Mouse (Mus musculus) brain, embryonic 14.5 days (tissue): Measurements from ENCODE around the gene Ndc1. TPM values are rescaled to one million over a fixed set of nuclear protein-coding genes. Genes with fewer than 3 reads are reported as not detected.

Experiments
- DNase-seq: peaks from one replicate; pipeline ENCODE4 v3.0.0-alpha.2; 2011; ENCODE audit warnings: low read depth
- CTCF ChIP-seq: fragments of 200-500 bp; IDR thresholded peaks from 2 replicates; pipeline ENCODE4 v1.5.1; 2012; ENCODE audit warnings: inconsistent platforms, mild to moderate bottlenecking, moderate library complexity, borderline replicate concordance; ENCODE audit not compliant: insufficient read depth, insufficient read length; ENCODE audit errors: extremely low read depth
- POLR2A ChIP-seq: fragments of 200-500 bp; IDR thresholded peaks from 2 replicates; pipeline ENCODE4 v1.6.1; 2012; ENCODE audit warnings: mild to moderate bottlenecking, inconsistent platforms, borderline replicate concordance; ENCODE audit not compliant: poor library complexity, insufficient read depth, insufficient read length, severe bottlenecking; ENCODE audit errors: extremely low read depth
- polyA plus RNA-seq: library from polyadenylated mRNA; depleted of rRNA; stranded (reverse); fragments of >200 nt; gene quantifications from 2 replicates; pipeline ENCODE4 v1.2.3, GENCODE M21; 2012; rRNA removed

The Ndc1 gene
- polyA plus RNA-seq, 1 experiment = 20.2 TPM

DNA sequence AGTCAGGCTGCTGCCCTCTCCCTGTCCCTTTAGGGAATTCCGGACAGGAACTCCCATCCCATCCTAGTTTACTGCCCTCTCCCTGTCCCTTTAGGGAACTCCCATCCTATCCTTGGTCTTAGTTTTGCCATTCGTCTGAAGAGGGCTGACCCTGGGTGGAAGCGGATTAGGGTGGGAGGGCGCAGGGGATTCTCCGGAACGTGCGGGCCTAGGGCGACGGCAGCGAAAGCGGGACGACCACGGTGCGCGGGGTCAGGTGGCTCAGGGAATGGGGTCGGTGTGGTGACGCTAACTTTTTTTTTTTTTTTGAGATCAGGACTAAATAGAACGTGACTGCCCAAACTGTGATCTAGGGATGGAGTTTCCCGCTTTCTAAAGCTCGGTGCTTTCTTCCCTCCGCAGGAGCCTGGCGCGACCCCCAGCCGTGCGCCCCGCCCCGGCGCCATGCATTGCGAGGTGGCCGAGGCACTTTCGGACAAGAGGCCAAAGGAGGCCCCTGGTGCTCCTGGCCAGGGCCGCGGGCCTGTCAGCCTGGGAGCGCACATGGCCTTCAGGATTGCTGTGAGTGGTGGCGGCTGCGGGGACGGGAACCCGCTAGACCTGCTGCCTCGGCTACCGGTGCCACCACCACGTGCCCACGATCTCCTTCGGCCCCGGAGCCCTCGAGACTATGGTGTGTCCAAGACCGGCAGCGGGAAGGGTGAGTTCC is 67.8 kb downstream of the Ndc1 start:
- TF ChIP-seq POLR2A (no peak), CTCF (no peak)
- DNase-seq = no peak

DNA sequence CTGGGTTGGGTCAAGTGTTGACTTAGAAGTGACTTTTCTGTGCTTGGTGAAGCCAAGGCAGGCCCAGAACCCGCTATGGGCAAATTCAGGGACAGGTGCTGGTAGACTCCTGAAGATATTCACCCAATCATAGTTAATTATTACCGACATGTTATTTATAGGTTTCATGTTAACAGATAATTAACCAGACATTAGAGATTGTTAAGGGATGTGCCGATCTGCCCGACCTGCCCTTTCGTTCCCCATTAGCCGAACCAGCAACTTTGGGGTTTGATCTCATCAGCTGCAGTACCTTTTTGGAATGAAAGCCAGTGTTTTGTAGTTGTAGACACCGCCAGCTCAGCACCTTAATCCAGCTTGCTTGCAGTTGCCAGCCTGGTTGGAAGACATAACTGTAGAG is 68.9 kb downstream of the Ndc1 start:
- TF ChIP-seq CTCF (no peak), POLR2A (no peak)

DNA sequence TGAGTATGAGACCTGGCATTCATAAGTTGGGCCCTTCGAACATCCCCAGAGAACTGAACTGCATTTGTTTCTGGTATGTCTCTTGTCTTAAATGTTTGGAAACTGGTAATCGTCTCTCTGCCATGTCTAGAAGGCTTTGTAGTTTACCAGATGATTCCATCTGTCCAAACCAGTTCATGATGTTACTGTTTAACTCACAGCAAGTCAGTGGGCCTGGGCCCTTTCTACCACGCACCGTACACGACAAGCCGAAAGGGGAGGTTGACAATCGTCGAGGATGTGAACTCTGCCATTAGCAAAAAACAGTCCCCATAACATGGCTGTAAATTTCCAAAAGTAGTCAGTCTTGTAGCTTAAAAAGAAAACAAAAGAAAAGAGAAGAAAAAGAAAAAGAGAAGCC is 71.2 kb downstream of the Ndc1 start:
- no peak for DNase-seq
- TF ChIP-seq POLR2A = no peak

More for the DNA sequence above, 68.9 kb downstream of the Ndc1 start:
- DNase-seq = no peak

DNA sequence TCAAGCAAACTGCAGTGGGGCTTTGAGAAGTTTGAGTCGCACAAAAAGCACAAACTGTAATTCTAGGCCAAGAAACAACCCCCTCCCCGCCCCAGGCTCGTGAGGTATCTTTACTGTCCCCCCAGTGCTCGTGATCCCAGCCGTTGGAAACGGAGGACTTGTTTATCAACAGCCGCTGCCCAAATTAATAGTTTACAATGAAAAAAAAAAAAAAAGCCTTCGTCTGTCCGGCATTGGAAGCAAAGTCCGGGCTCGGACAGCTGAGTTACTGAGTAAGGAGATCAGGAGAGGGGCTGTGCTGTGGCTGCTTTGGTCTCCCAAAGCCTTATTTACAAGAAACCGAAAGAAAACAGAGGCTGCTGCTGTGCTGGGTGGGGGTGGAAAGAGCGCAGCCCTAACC is 72.7 kb downstream of the Ndc1 start:
- DNase-seq = no peak
- TF ChIP-seq POLR2A = no peak
- TF ChIP-seq CTCF = no peak

DNA sequence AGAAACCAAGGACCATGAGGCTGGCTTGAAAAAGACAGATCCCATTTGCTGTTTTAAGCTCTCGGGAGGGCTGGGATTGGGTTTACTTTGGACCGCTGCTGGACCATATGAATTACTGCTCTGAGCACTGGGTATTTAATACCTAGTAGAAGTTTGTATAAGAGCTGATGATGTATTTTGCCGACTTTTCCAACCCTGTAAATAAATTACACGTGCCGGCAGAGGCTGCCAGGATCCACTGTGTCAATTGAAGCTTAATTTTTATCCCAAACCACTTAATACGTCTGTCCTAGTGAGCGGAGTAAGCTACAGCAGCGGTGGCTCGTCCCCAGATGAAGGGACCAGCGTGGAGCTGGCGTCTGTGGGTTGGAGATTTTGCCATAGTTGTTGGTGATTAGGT is 74.7 kb downstream of the Ndc1 start:
- no peak for DNase-seq
- TF ChIP-seq POLR2A (no peak), CTCF (no peak)

DNA sequence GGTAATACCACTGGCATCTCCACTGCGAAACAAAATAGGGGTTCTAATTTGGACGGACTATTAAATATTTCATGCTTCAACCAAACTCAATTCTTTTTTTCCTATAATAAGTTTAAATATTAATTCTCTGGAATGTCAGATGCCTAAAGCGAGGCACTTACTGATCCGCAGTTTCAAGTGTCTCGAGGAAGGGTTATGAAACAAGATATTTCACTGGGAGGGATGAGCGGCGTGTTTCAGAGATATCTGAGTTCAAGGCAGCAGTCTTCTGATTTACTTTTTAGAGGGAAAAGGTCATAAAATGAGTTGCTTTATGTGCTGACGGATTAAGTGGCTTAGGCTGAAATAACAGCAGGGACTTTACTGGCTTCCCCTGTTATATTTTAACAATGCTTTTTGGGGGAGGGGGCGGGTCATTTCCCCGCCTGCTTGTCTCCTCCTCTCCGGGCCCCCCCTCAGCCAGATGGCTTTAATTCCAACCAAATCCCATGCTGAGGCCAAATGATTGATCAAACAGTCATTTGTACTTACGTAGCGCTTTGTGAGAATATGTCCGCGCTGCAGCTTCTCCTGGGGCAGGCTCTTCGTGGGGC is 75.4 kb downstream of the Ndc1 start:
- no peak for TF ChIP-seq CTCF
- no peak for TF ChIP-seq POLR2A
- DNase-seq = no peak

DNA sequence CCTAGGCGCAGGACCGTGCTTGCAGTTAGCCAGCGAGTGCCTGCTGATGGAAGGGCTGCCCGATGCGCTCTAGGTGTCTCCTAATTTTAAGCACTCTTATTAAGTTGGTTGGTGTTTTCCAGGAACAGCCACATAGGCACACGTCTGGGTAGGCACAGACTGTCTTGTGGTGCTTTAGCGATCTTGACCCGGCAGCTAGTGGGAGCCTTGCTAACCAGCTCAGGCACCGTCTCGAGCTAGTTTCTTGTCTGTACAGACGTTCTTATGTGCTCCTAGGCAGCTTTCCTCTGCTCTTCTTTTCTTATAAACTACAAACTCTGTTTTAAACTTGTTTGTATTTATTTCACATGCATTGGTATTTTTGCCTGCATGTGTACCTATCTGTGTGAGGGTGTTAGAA is 76.0 kb downstream of the Ndc1 start:
- TF ChIP-seq CTCF = no peak
- TF ChIP-seq POLR2A = no peak
- DNase-seq = no peak

DNA sequence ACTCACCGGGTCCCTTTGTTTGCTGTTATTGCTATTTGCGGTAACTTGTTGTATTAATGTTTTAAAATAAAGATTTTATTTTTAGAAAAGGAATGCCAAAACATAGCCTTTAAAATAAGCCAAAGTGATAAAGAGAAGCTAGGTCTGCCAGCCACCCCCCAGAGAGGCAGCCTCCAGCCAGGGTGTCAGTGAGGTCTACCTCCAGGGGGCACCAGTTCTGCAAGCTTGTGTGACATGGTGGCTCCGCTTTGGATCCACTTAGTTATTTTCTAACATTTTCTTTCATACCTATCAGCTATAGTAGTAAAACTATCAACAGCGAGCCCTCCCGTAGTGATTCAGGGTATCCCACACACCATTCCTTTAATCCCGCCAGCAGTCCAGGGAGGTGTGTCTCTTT is 80.9 kb downstream of the Ndc1 start:
- no peak for TF ChIP-seq POLR2A
- peak; percentile 37; the same call in 1 of the 2 replicates for TF ChIP-seq CTCF
- no peak for DNase-seq

DNA sequence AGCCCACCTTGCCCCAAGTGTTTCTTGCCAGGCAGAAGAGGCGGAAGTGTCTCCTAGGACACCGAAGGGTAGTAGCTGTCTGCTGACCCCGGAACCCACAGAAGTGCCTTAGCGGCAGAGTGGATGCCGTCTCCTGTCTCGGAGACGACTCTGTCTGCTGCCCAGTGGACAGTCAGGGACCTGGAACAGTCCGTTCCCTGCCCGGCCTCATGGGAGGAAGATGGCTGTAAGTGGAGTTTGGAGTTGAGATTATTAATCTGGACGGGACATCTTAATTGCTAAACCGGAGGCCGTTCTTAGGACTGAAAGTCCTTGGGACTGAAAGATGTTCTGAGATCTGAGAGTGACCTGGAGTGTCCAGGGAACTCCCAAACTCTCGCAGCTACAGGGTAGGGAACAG is 81.9 kb downstream of the Ndc1 start:
- no peak for TF ChIP-seq POLR2A
- no peak for TF ChIP-seq CTCF
- no peak for DNase-seq

DNA sequence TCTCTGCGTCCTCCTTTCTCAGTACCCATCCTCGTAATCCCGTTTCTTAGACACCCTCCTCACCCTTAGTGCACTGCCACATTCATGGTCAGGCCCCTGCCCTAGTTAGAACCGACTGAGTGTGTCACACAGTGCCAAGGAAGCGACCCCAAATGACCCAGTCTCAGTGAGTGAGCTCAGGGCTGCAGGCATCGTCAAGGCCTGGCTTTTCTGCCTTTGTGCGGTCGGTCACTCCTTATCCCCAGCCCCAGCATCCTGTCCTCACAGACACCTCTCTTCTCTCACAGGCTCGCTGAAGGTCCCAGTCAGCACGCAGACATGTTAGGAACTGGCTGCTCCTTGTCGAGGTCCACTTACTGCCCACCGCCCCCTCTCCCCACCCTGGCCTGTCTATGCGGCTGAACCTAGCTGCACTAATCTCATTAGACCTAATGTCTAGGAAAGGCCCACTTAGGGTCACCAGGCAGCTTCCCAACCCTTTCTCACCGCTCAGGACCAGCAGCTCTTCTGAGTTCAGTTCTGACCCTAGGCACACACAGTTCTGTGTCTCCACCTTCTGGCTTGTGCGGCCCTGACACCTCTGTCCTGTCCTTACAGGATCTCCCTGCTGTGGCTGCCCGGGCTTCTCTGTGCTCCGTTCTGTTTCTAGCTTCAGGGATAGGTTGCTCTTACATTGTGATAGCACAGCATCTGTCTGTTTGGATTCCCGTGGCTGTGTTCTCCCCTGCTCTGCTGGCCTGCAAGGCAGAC is 84.9 kb downstream of the Ndc1 start:
- TF ChIP-seq CTCF (no peak), POLR2A (no peak)
- DNase-seq = no peak

DNA sequence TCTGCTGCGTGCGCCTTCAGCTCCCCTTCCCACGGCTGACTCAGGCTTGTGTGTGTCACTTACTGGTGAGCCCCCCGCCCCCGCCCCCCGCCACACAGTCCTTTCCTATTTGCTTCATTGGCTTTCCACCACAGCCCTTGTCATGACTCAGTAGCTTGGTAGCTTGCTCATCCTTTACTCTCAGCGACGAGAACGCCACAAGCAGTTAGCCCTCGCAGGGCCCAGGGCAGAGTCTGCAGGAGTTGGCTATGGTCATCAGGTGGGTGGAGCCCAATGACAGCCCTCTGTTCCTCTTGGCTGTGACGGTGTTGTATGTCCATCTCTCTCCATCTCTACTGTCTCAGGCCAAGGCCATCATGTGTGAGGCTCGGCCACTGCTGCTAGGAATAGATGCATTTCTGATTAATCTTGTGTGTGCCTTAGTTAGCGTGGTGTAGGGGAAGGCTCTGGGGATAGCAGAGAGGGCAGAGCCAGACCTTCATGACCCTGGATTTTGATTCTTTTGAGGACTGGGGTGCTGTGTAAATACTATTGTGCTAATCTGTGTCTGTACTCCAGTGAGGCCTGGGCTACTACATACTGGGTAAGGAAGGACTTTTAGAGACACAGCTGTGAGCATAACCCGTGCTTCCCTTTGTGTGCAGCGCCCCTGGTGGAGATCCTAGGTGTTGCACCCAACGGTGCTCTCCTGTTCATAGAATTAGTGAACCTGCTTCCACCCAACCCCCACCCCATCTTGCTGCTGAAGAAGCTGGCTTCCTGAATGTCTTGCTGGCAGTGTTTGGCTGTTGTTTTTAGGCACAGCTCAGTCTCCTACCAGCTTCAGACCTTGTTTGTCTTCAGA is 85.8 kb downstream of the Ndc1 start:
- no peak for TF ChIP-seq POLR2A
- peak; percentile 91 for TF ChIP-seq CTCF
- peak; percentile 93 for DNase-seq

DNA sequence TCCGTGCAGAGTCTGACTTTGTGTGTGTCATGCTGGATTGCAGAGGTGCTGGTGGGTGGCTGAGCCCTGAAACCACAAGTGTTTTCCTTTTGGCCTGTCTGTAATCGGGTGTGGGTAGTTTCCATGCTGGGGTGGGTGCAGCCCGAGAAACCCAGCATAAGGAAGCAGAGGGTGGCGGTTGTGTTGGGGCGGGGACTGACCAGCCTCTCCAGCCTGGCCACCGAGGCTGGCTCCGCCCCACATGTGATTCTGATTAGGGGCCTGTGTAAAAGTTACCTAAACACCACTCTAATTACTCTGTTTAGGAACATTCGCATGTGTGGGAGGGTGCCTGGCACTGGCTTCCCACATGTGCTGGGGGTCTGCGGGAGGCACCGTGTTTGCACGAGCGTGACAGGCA is 90.0 kb downstream of the Ndc1 start:
- DNase-seq = no peak

DNA sequence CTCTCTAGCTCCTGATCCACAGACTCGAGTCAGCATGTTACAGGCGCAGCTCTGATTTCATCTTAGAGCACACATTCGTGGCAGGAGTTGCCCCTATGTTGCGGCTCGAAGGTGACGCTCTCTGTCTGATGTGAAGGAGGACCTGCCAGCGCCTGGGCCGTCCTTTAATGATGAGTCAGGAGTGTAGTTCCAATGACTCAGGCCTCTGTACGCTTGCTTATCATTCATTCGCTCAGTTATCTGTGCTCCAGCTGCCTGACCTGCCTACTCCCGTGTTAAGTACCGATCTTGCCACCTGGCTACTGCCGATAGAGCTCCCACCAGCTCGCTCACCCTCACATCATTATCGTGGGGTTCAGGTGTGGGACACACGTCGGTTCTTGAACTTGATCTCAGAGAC is 91.3 kb downstream of the Ndc1 start:
- DNase-seq = no peak
- TF ChIP-seq POLR2A (no peak), CTCF (no peak)

More for the DNA sequence above, 90.0 kb downstream of the Ndc1 start:
- TF ChIP-seq CTCF (no peak), POLR2A (no peak)

DNA sequence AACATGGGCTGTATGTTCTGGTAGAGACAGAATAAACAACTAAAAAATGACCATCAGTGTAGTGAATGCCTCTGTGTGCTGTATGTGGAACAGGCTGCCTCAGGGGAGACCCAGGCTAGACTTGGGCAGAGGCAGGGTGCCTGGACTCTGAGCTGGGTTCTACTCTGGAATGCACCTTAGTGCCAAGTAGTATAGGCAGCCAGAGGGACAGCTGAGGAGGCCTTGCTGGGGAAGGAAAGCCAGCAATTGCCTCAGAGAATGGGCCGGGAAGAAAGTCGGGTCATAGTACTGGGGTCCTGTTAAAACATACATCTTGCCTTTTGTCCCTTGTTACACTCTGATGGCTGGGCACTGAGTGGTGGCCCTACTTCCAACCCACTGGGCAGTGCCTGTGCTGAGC is 91.9 kb downstream of the Ndc1 start:
- TF ChIP-seq POLR2A (no peak), CTCF (no peak)

DNA sequence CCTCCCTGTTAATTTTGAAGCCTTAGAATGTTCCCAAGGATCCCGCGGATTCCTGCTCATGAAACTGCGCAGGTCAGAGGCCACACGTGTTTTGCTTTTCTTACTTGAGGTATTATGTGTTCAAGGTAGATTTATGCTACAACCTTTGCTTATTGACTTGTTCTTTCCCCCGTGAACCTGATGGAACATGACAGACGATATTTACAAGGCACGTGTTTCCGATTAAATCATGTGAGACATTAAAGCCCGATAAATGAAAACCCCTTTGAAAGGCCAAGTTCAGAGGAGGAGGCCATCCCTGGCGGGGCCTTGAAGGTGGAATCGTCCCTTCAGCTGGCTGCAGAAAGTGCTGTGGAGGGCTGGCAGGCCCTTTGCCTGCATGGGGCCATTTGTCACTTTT is 92.9 kb downstream of the Ndc1 start:
- DNase-seq = no peak
- TF ChIP-seq CTCF (no peak), POLR2A (no peak)

More for the DNA sequence above, 91.9 kb downstream of the Ndc1 start:
- no peak for DNase-seq

Other genes starting within 250 kb of the Ndc1 start
- gene Tmem59, start 189.4 kb upstream of the Ndc1 start, polyA plus RNA-seq = 183 and 194 TPM in 2 replicates
- gene Tceanc2, start 188.7 kb upstream of the Ndc1 start, polyA plus RNA-seq = 14.0 and 14.2 TPM in 2 replicates
- gene Ldlrad1, start 158.6 kb upstream of the Ndc1 start, polyA plus RNA-seq = 0.08 TPM in 1 of 2 replicates, not detected in the other
- 33.9 and 34.8 TPM in 2 replicates for gene Lrrc42, start 114.3 kb upstream of the Ndc1 start, polyA plus RNA-seq
- gene Hspb11, start 114.2 kb upstream of the Ndc1 start, polyA plus RNA-seq = 15.9 and 19.9 TPM in 2 replicates
- not detected in 2 replicates for gene Dio1, start 60.6 kb upstream of the Ndc1 start, polyA plus RNA-seq
- 39.4 and 40.8 TPM in 2 replicates for gene Yipf1, start 53.4 kb upstream of the Ndc1 start, polyA plus RNA-seq
- 1.3 and 1.4 TPM in 2 replicates for gene Glis1, start 66.8 kb downstream of the Ndc1 start, polyA plus RNA-seq